Mouse (Mus musculus): ENCODE measurements around the gene Ccnb1. TPM values are rescaled to one million over a fixed set of nuclear protein-coding genes. Genes with fewer than 3 reads are reported as not detected.
A peak's percentile ranks its signal among the peaks of the same experiment; 100 is the strongest.

Ccnb1 gene
- total and polyA plus RNA-seq, 3 experiments = 139 to 682 (median 229) TPM

DNA sequence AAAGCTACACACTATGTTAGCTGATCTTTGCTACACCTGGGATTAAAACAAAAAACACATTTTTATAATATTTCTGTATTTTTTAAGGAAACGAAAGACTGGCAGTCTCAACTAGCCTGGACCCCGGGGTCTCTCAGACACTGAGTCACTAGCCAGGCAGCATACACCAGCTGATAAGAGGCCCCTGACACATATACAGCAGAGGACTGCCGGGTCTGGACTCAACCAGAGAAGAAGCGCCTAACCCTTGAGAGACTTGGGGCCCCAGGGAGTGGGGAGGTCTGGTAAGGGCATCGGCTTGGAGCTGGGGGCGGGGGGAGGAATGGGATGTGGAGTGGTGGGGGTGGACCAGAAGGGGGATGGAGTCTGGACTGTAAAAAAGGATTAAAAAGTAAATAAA, 33.4 kb downstream of the Ccnb1 start:
- H3K27me3 ChIP-seq (ENCODE audit: control insufficient read depth in 1 of 2, insufficient read depth in 2 of 2, low read length in 2 of 2) = no peaks in the 10 kb centered on the region
- DNase-seq (ENCODE audit: low read depth, low spot score) = peak; percentile 61
- H3K9ac ChIP-seq (ENCODE audit: control insufficient read depth, low read depth, low read length, poor library complexity, severe bottlenecking) = peak overlapping the region; percentile 38
- no peaks in the 10 kb centered on the region for H3K9me3 ChIP-seq (replicated peaks; ENCODE audit: insufficient read depth, low read length)
- peaks cover 0 to 34% of the 10 kb centered on the region in 2 experiments; a peak in 2 of 4 replicates for H3K36me3 ChIP-seq (ENCODE audit: control insufficient read depth in 1 of 2, insufficient read depth in 2 of 2, low read length in 2 of 2)
- peaks cover 24 to 27% of the 10 kb centered on the region in 2 experiments for H3K4me1 ChIP-seq (ENCODE audit: control insufficient read depth in 1 of 2, insufficient read depth in 2 of 2, low read length in 2 of 2)
- H3K79me2 ChIP-seq (ENCODE audit: control insufficient read depth, insufficient read depth, low read length, poor library complexity) = no peaks in the 10 kb centered on the region
- H3K4me3 ChIP-seq (ENCODE audit: control insufficient read depth in 1 of 2, insufficient read depth in 1 of 2, low read depth in 2 of 2, low read length in 2 of 2) = 0 out of 4 replicates have a peak overlapping the region, but pooled peaks of 1 of the 2 experiments have one; percentile 9
- TF ChIP-seq GABPA (IDR thresholded peaks at IDR 0.05; ENCODE audit: low read depth, low read length) (no peak), ZMIZ1 (IDR thresholded peaks at IDR 0.05; ENCODE audit: low read depth, low read length) (no peak), MYC (IDR thresholded peaks at IDR 0.05; ENCODE audit: low read depth, low read length) (no peak)
- peak overlapping the region; percentile 76 for H3K27ac ChIP-seq (ENCODE audit: control insufficient read depth, low read depth, low read length)

DNA sequence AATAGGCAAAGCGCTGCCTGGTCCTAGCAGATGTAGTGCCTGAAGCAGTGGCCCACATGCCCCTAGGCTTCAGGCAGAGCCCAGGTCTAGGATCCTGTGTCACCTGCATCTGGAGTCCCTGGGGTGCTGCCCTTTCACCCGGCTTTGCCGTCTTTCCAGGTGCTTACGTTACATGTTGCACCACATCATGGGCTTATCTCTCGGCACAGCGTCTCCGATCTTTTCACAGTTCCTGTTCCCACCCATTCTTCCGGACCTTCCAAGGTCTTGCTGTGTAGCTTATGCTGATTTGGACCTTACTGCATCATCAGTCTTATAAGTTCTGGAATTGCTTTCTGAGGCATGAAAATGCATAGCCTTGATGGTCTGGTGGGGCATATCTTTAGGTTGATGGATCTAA, 33.8 kb downstream of the Ccnb1 start:
- H3K27me3 ChIP-seq (ENCODE audit: control insufficient read depth in 1 of 2, insufficient read depth in 2 of 2, low read length in 2 of 2) = no peaks in the 10 kb centered on the region
- H3K9me3 ChIP-seq (replicated peaks; ENCODE audit: insufficient read depth, low read length) = no peaks in the 10 kb centered on the region
- H3K27ac ChIP-seq (ENCODE audit: control insufficient read depth, low read depth, low read length) = peak overlapping the region; percentile 76
- H3K4me3 ChIP-seq (ENCODE audit: control insufficient read depth in 1 of 2, insufficient read depth in 1 of 2, low read depth in 2 of 2, low read length in 2 of 2) = 0 out of 4 replicates have a peak overlapping the region, but pooled peaks of 1 of the 2 experiments have one; percentile 9
- H3K36me3 ChIP-seq (ENCODE audit: control insufficient read depth in 1 of 2, insufficient read depth in 2 of 2, low read length in 2 of 2) = peaks cover 0 to 38% of the 10 kb centered on the region in 2 experiments; a peak in 2 of 4 replicates
- peak overlapping the region; percentile 38 for H3K9ac ChIP-seq (ENCODE audit: control insufficient read depth, low read depth, low read length, poor library complexity, severe bottlenecking)
- no peaks in the 10 kb centered on the region for H3K79me2 ChIP-seq (ENCODE audit: control insufficient read depth, insufficient read depth, low read length, poor library complexity)
- peak; percentile 80 for DNase-seq (ENCODE audit: low read depth, low spot score)
- peaks cover 24 to 29% of the 10 kb centered on the region in 2 experiments for H3K4me1 ChIP-seq (ENCODE audit: control insufficient read depth in 1 of 2, insufficient read depth in 2 of 2, low read length in 2 of 2)
- TF ChIP-seq KAT2A (conservative IDR thresholded peaks at IDR 0.05; ENCODE audit: low read depth, low read length) (no peak), USF1 (IDR thresholded peaks at IDR 0.05; ENCODE audit: low read depth, low read length) (no peak), NRF1 (IDR thresholded peaks at IDR 0.05; ENCODE audit: insufficient read depth, low read depth, low read length, poor library complexity, severe bottlenecking) (no peak), EP300 (IDR thresholded peaks at IDR 0.05; ENCODE audit: low read depth in 1 of 2, low read length in 2 of 2) (peak; percentile 72 to 76), CHD2 (IDR thresholded peaks at IDR 0.05; ENCODE audit: low read length) (no peak), NELFE (IDR thresholded peaks at IDR 0.05; ENCODE audit: low read depth, low read length) (no peak), USF2 (IDR thresholded peaks at IDR 0.05; ENCODE audit: borderline replicate concordance in 1 of 2, insufficient read depth in 1 of 2, low read depth in 1 of 2, low read length in 2 of 2) (no peak), UBTF (IDR thresholded peaks at IDR 0.05; ENCODE audit: borderline replicate concordance, insufficient read depth, low read depth, low read length) (0 out of 2 replicates have a peak, but pooled peaks have one; percentile 76), RCOR1 (IDR thresholded peaks at IDR 0.05; ENCODE audit: low read depth, low read length) (no peak), TCF12 (IDR thresholded peaks at IDR 0.05; ENCODE audit: low read depth, low read length) (peak; percentile 79), SMC3 (IDR thresholded peaks at IDR 0.05; ENCODE audit: low read depth, low read length) (no peak), MAFK (IDR thresholded peaks at IDR 0.05; ENCODE audit: borderline replicate concordance, low read depth, low read length) (no peak), MEF2A (IDR thresholded peaks at IDR 0.05; ENCODE audit: extremely low read depth, insufficient replicate concordance, low read depth, low read length, poor library complexity, severe bottlenecking) (no peak), HCFC1 (IDR thresholded peaks at IDR 0.05; ENCODE audit: low read depth, low read length) (no peak), SIN3A (IDR thresholded peaks at IDR 0.05; ENCODE audit: low read length) (no peak; the same call in 1 of the 2 replicates), POLR2AphosphoS2 (IDR thresholded peaks at IDR 0.05; ENCODE audit: low read length) (no peak), ZKSCAN1 (IDR thresholded peaks at IDR 0.05; ENCODE audit: low read depth, low read length) (no peak), POLR2AphosphoS5 (IDR thresholded peaks at IDR 0.05; ENCODE audit: borderline replicate concordance, low read depth, low read length) (no peak), TAL1 (IDR thresholded peaks at IDR 0.05; ENCODE audit: low read length) (peak; percentile 63), ETS1 (IDR thresholded peaks at IDR 0.05; ENCODE audit: low read depth, low read length) (peak; percentile 71), ZNF384 (IDR thresholded peaks at IDR 0.05; ENCODE audit: low read depth, low read length) (no peak), GABPA (IDR thresholded peaks at IDR 0.05; ENCODE audit: low read depth, low read length) (no peak), MYB (IDR thresholded peaks at IDR 0.05; ENCODE audit: low read depth, low read length) (no peak), JUND (IDR thresholded peaks at IDR 0.05; ENCODE audit: low read depth, low read length) (no peak), MAX (IDR thresholded peaks at IDR 0.05; ENCODE audit: low read length) (no peak), MYC (IDR thresholded peaks at IDR 0.05; ENCODE audit: low read depth, low read length) (no peak), ZMIZ1 (IDR thresholded peaks at IDR 0.05; ENCODE audit: low read depth, low read length) (no peak), ELF1 (IDR thresholded peaks at IDR 0.05; ENCODE audit: low read depth, low read length) (0 out of 2 replicates have a peak, but pooled peaks have one; percentile 21), BHLHE40 (IDR thresholded peaks at IDR 0.05; ENCODE audit: borderline replicate concordance, low read depth, low read length) (no peak), CTCF (IDR thresholded peaks at IDR 0.05 in 2 of 3, conservative IDR thresholded peaks at IDR 0.05 in 1 of 3; ENCODE audit: control insufficient read depth in 1 of 3, insufficient read depth in 1 of 3, low read depth in 2 of 3, low read length in 3 of 3, poor library complexity in 1 of 3, severe bottlenecking in 1 of 3) (no peak)
